Mouse (Mus musculus) fat pad, adult 2 months (tissue): ENCODE data around the gene Acvrl1.

Source experiments
- DNase-seq: peaks from one replicate; pipeline ENCODE4 v3.0.0-alpha.2; 2011; ENCODE audit warnings: low read depth, low spot score; ENCODE audit errors: extremely low read depth

Acvrl1 gene

GRCm38 (mm10) chr15:101128181-101129089, at the start of gene Acvrl1:
TSS of gene Acvrl1 (plus strand) at chr15:101128522.
- DNase-seq, result no peak

GRCm38 (mm10) chr15:101078731-101079156, 49.6 kb upstream of the Acvrl1 start:
- no peak for DNase-seq

- no peak for DNase-seq
Measured at GRCm38 (mm10) chr15:101080031-101080520, 48.2 kb upstream of the Acvrl1 start.

- no peak for DNase-seq
Measured at GRCm38 (mm10) chr15:101081035-101081548, 47.2 kb upstream of the Acvrl1 start.

GRCm38 (mm10) chr15:101082236-101082635, 46.1 kb upstream of the Acvrl1 start:
- no peak for DNase-seq

- DNase-seq, result no peak
Measured at GRCm38 (mm10) chr15:101084499-101084898, 43.8 kb upstream of the Acvrl1 start.

- DNase-seq, result no peak
Measured at GRCm38 (mm10) chr15:101086451-101086850, 41.9 kb upstream of the Acvrl1 start.

- DNase-seq, result peak; percentile 95
Measured at GRCm38 (mm10) chr15:101086956-101087355, 41.4 kb upstream of the Acvrl1 start.

- no peak for DNase-seq
Measured at GRCm38 (mm10) chr15:101088291-101088690, 40.0 kb upstream of the Acvrl1 start.

- DNase-seq, result no peak
Measured at GRCm38 (mm10) chr15:101091551-101091950, 36.8 kb upstream of the Acvrl1 start.

GRCm38 (mm10) chr15:101092121-101092828, 36.0 kb upstream of the Acvrl1 start:
- no peak for DNase-seq

GRCm38 (mm10) chr15:101092829-101093648, 35.3 kb upstream of the Acvrl1 start:
- no peak for DNase-seq

- DNase-seq, result no peak
Measured at GRCm38 (mm10) chr15:101093988-101094387, 34.3 kb upstream of the Acvrl1 start.

- no peak for DNase-seq
Measured at GRCm38 (mm10) chr15:101094979-101095378, 33.3 kb upstream of the Acvrl1 start.

GRCm38 (mm10) chr15:101095392-101095791, 32.9 kb upstream of the Acvrl1 start:
- no peak for DNase-seq

GRCm38 (mm10) chr15:101097985-101098651, 30.2 kb upstream of the Acvrl1 start:
- no peak for DNase-seq

- DNase-seq, result no peak
Measured at GRCm38 (mm10) chr15:101100996-101101395, 27.3 kb upstream of the Acvrl1 start.

GRCm38 (mm10) chr15:101103605-101104304, 24.6 kb upstream of the Acvrl1 start:
- DNase-seq, result no peak

- no peak for DNase-seq
Measured at GRCm38 (mm10) chr15:101105496-101105994, 22.8 kb upstream of the Acvrl1 start.
